Mouse (Mus musculus) adrenal gland, postnatal 25 days (tissue): ENCODE results near the gene Tmem44. TPM values are rescaled to one million over a fixed set of nuclear protein-coding genes. Genes with fewer than 3 reads are reported as not detected.

Experiments
- DNase-seq: peaks from one replicate; pipeline ENCODE4 v3.0.0; 2021; ENCODE audit warnings: mixed read lengths
- total RNA-seq: library from RNA; stranded (reverse); gene quantifications from 2 replicates; pipeline ENCODE4 v1.2.3, GENCODE M21; 2021

Tmem44 gene
- total RNA-seq, 1 experiment from 2014 or later, result 4.5 TPM

DNA sequence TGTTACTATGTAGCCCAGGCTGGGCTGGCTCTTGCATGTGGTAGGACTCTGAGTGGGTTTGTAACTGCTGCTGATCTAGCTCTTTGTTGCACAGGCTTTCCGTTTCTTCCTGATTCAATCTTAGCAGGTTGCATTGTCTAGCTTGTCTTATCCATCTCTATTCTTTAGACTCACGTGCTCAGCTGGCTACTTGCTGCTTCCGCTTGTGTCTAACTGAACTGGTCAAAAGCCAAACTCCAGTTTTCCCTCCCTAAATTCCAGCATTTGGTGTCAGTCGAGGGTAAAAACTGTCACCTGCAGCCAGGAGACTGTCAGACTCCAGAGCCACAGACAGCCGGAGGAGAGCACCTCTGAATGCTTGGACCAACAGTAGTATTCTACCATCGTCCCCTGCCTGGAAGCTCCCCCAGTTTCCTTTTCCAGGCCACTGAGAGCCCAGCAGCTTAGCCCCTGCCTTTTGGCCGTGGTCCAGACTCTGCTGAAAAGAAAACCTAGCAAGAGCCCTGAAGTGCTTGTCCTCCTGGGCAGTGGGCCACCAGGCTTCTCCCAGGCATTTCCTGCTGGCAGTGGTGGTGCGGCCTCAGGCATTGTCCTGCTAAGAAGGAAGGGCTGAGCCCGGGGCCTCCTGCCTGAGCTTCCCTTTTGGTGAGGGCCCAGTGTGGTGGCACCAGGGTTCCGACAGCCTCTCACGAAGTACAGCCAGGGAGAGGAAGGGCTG is 2.1 kb upstream of the Tmem44 start:
- DNase-seq, result peak; percentile 67

DNA sequence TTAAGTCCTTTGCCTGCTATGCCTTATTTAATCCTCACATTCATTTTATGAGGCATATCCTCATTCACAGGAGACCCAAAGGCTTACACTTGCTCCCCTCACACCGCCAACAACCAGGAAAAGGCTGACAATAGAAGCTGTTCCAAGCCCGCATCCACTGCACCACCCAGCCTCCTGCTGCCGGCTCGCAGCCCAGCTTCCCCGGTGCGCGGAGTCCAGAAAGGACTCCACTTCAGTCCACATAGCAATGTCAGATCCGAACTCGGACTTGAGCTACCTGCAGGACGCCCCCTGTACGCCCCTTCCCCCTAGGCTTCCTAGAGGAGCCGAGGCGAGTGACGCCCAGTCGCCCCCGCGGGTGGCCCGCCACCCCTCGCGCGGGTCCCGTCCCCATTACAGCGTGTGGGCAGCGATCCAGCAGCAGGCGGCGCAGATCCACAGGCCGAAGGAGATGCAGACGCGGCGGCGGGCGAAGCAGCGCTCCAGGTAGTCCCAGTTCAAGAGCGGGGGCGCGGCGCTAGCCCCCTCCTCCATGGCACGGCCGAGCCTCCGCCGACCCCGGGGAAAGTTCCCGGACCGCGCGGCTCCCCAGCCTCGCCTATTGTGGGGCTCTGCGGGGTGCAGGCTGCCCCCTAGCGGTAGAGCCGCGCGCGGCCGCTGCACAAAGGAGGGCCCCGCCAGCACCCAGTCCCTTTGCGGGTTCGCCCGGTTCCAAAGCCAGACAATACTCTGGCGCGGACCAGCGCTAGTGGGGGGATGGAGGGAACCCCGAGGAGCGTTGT is 485 bp downstream of the Tmem44 start:
- DNase-seq, result peak; percentile 81

DNA sequence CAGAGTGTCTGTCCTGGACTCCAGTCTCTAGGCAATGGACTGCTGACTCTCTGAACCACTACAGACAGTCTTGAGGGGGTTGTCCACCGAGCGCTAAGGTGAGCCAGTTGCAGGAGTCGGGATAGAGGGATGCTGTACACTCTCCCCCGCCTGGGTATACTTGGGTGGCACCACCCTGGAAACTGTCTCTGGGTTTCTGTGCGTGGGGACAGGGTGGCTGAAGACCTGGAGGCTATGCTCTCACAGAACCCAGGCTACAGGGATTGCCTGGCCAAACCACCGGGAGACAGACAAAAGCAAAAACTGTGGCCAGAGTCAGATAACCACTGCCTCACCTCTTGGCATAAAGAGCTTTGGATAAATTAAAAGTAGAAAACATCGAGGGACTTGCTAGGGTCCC is 1.1 kb downstream of the Tmem44 start:
- DNase-seq, result no peak

DNA sequence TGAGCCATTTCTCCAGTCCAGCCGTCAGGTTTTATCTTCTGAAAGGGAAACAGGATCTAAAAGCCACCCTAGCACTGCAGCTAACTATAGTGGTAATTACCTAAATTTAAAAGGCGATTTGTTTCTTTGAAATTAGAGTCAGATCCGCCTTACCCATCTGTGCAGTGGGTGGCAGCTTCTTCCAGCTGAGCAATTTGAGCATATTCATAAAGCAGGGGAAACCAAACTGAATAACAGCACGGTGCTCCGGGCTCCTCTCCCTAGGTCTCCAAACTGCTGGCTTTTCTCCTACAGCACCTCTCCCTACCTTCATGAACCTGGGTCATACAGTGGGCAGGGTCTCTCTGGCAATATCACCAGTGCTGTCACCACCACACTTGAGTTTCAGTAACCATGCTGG is 2.4 kb downstream of the Tmem44 start:
- DNase-seq, result no peak

DNA sequence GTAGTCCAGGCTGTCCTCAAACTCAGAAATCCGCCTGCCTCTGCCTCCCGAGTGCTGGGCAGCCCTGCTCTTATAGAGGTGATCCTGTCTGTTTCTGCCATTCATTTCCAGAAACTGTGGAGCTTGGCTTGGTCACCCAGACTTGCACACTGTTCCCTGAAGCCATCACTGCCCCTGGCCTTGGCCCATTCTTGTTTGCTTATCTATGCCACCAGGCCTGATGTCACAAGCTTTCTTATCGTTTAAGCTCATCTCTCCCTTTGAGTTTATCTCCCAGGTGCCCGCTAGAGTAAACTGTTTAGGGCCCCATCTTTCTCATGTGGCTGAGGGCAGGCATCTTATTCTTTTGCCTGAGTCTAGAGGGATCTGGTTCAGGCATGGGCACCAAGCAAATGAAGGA is 5.9 kb downstream of the Tmem44 start:
- DNase-seq, result no peak

DNA sequence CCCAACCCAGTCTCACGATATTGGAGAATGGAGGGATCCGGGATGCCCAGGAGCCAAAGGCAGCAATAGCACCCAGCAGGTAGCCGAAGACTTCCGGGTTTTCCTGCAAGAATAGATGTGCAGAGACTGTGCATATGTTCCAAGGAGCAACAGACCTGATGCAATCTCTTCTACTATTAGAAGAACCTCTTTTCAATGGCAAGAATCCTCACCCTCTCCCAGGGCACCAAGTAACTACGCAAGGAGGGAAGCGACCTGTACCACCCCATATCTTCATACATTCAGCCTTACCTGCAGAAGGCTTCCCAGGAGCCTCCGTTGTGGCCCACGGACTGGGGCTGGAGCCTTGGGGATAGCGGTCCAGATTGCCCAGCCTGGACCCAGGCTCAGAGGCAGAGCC is 7.3 kb downstream of the Tmem44 start:
- no peak for DNase-seq

DNA sequence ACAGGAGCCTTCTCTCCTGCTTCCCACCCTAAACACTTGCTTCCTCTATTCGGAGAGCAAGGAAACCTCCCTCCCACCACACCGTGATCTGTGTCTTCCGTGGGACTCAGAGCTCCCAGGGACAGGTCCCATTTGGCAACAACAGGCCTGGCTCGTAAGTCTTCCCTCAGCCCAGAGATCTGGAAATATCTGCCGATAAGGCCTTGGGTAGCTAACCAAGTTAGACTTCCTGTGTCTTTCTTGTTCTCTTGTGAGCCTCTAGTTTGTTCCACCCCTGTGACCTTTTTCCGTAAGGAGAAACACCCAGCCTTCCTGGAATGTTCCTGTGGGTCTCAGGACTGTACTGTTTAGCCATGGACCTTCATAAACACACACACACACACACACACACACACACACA is 7.8 kb downstream of the Tmem44 start:
- no peak for DNase-seq

DNA sequence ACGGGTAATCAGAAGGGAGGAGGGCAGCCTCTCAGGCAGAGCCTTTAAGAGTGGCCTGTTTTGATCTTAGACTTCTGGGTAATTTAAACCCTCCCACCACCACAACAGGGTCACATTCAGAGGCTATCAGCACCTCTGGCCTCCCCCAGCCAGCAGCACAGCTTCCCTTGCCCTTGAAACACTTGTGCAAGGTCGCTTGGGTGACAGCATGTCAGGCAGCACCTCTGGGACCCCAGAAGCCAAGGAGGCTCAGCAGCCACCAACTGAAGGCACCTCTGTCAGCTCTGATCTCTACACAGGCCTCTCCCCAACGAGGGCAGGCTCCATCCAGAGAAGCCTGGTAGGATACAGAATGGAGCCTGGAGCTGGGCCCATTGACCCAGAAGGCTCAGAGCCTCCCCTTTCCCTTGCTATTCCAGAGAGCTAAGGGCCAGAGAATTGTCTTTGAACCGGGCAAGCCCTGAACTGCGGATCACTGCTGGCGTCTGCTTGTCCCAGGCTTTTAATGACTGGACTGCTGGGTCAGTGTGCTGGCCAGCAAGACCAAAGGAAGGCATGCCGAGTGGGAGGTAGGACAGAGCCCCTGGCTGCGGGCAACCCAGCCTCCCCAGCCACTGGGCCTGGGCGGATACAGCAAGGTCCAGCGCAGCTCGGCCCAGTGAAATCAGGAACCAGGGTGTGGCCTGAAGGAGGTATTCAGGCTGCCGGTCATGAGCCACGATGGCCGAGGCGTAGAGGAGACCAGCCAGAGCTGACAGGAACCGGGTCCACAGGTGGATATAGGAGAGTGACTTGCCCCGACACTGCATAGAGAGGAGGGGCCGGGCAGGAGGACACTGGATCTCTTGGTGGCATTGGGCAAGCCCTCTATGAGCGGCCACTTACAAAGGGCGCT is 10.3 kb downstream of the Tmem44 start:
- DNase-seq, result no peak

DNA sequence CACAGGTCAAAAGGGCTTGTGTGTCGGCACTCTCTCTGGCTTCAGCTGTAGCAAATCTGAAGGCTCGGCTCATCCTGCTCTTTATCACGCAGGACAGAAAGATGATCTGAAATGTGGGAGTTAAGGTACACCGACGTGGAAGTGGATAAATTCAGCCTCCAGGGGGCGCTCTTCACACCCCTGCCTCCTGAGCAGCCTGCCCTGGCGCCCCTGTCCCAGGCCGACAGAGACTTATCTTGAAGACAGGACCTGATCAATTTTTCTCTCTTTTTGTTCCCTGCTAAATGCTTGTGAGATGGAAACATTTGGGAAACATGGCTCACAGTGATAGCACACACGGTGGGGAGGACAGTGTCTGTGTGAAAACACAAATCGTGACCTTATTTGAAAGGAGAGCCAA is 11.2 kb downstream of the Tmem44 start:
- DNase-seq, result peak; percentile 65

DNA sequence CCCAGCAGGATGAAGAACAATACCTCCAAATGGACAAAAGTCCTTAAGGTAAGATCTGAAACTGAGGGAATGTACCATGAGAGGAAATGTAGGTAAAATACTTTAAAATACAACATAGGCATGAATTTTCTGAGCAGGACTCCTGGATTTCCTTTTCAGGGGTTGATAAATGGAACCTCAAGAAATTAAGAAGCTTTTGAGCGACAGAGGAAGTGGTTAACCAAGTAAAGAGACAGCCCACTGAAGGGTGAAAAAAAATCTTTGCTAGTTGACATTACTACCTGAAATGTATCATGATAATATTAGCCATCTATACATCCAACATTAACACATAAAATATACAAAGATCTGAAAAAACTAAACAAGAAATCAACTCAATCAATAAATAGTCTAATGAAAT is 15.6 kb downstream of the Tmem44 start:
- DNase-seq, result no peak

DNA sequence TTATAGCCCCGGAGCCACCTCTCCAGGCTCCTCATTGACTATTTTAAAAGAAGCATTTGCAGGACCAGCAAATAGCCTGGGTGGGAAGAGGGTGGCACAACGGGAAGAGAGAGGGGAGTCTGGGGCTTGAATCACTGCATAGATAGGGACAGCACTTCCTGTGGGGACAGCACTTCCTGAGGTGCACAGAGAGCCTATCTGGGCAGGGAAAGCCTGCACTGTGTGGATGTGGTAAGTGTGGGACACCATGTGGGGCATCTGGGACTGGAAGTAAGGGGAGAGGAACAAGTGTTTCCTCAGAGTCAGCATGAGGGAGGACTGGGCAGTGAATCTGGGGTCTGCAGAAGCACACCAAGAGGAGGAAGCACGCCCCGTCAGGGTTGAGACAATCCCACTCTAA is 17.1 kb downstream of the Tmem44 start:
- DNase-seq, result no peak

DNA sequence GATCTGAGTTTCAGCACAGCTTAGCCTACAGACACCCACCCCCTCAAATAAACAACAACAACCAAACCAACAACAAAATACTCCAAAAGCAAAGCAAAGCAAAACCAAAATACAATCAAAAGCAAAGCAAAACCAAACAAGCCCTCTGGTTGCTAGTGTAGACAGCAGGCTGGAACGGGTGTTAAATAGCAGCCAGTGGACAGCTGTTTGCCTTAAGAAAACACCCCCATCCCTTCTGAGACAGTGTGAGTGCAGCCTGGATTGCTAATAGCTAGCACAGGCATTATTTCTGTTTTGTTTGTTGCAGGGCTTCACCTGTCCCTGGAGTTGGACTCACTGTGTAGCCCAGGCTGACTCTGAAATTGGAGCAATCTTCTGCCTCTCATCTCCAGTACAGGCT is 17.7 kb downstream of the Tmem44 start:
- DNase-seq, result no peak

DNA sequence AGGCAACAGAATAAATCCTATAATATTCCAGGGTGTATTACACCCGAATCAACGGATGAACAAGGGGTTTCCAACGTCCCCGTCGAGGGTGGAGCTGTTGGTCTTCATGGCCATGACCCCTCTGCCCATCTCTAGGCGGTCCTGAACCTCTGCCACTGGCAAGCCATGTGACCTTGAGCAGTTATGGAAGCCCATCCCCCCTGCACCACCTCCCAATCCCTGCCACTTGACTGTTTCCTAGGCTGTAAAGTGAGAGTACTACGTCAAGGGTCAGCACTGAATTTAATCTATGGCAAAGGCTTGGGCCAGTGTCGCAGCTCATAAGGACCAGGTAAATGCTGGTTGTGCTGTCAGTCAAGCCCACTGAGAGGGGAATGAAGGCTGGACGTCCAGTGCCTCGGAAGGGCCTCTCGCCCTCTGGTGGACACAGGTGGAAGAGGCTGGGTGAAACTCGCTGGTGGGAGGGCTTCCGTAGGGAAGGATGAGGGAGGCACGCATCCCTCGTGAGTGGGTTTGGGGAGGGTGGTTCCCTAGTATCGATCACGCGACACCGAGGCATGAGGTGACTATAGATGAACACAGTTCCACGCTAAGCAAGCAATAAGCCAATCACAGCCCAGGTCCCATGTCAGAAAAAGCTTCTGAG is 18.8 kb downstream of the Tmem44 start:
- peak; percentile 54 for DNase-seq

DNA sequence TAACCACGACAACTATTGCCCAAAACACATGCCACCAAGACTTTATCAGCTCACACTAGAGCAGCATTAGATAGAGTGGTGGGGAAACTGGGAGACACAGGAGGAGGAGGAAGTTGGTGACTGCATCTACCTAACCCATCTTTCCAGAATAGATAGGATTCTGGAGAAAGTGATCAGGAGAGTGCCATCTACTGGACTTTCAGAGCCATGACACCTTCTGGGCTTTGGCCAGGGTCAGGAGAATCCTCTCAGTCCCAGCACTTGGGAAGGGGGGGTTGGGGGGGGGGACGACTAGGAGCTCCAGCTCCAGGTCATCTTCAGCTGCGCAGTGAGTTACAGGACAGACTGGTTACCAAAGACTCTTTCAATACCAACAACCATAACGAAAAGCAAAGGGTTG is 19.8 kb downstream of the Tmem44 start:
- no peak for DNase-seq

DNA sequence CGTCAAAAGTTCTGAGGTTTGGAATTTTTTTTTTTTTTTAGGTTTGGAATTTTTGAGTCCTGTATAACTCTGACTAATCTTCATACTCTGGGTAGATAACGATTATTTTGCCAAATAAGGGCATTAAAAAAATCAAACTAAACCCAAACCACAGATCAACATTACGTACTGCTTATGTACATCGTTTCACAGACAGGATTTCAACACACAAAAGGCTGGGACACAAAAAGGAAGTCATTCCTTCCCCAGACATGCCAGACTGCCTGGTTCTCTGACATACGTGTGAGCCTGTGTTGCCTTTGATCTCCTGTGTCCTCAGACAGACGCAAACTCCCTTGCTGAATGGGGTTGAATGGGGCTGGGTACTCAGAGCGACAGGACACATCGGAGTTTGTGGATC is 22.3 kb downstream of the Tmem44 start:
- DNase-seq, result no peak

DNA sequence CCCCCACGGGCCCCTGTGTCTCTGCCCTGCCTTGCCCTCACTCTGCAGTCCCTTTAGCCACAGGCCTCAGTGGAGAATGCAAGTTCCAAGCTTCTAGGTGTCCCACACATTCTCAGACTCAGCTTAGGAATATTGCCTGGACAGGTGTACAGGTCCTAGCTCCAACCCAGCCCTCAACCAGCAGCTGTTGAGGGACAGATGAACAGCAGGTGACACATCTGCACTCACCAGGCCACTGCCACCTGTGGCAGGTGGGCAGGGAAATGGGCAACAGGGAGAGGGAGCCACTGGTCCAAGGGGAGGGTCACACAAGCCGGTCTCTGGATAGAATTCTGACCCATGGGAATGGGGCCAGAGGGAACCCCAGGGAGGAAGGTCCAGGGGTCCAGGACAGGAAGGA is 22.8 kb downstream of the Tmem44 start:
- DNase-seq, result no peak

DNA sequence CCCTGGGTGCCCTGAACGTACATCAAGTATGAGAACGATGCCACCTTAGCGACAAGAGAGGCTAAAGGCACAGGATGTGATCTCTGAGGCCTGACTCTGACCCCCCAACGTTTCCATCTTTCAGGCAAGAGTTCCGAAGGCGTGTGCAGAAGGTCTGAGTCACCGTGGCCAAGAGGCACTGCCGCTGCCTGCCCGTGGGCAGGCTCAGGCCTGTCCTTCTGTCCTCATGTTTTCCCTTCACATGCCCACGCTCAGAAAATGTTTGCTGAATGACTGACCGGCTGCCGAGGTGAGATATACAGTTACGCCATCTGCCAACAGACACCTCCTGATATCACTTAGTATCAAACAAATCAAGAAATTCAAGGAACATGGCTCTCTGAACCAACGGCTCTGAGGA is 24.9 kb downstream of the Tmem44 start:
- no peak for DNase-seq

DNA sequence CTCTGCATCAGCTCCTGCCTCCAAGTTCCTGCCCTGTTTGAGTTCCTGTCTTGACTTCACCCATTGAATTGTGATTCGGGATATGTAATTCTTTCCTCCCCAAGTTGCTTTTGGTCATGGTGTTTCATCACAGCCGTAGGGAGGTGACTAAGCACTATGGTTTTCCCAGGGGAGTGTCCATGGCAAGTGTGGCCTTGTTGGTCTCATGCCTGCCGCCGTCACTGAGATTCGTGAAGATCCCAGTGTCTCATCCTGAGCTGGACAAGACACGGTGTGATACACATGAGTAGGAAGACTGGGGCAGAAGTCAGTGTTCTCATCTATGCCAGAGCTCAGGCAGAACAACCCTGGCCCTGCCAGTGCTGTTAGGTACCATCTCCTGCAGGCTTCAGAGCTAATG is 26.2 kb downstream of the Tmem44 start:
- peak; percentile 60 for DNase-seq

DNA sequence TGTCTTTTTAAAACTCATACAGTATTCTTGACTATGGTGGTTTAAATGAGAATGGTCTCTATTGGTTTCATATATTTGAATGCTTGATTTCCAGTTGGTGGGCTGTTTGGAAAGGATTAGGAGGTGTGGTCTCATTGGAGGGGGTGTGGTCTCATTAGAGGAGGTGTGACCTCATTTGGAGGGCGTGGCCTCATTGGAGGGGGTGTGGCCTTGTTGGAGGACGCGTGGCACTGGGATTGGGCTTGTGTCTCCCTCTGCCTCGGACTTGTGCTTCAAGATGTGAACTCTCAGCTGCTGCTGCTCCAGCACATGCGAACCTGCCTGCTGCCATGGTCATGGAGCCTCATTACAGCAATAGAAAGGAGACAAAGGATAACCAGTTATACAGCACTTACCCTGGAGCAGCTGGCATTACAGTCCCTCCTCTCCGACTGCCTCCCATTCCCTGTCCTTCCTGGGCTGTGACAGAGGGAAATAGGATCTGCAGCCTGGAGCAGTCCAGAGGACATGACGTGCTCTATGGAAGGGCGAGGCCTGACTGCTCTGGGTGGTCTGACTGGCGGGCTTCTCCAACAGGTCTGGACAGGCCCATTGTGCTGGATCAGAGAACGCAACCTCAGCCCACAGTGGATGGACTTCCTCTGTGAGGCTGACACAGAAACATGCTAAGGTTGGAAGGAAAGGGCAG is 28.2 kb downstream of the Tmem44 start:
- DNase-seq, result no peak

DNA sequence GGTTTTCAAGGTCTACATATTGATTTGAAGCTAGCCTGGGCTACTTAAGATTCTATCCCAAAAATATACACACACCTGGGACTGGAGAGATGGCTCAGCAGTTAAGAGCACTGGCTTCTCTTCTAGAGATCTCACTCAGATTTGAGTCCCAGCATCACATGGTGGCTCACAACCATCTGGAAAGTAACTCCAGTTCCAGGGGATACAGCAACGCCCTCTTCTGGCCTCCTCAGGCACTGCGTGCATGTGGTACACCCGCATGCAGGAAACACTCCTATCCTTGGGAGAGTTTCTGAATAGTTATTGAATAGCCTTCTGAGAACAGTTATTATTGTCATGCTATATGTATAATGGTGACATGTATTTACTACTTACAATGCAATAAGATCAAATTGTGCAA is 29.5 kb downstream of the Tmem44 start:
- no peak for DNase-seq

DNA sequence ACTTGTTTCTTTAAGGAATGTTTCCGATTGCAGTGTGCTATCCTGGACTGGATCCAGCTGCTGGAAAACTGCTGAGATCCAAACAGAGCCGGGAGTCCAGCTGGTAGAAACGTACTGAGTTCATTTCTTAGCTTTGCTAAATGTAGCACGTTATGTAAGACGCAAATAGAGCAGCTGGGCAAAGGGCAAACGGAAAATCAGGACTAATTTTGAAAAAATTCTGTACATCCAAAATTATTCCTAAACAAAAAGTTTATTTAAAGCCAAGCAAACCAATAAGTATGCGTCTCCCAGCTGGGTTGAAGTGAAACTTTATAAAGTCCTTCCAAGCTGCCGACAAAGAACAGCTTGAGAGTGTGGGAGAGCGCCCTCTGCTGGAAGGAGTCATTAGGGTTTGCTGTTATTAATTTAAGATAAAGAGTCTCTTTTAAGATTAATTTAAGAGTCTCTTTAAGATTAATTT is 30.2 kb downstream of the Tmem44 start:
- peak; percentile 79 for DNase-seq

DNA sequence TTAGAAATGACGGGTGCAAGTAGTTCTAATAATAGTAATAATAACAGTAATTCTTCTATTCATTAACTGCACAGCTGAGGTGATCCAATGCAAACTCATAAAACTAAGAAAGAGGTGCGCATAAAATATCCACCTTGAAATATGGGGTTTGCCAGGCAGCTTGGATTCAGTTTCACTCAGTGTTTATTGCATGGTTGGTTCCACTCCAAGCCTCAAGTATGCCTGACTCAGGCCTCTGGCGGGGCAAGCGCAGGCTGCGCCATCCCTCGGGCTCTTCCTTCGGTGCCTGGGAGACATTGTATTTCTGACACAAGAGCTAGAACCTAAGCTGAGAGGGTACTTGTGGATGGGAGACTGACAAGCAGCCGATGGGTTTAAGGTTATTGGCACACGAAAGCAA is 32.0 kb downstream of the Tmem44 start:
- peak; percentile 40 for DNase-seq
